19 mouse cellular contexts compared by ENCODE assay signal in the genomic region with DNA sequence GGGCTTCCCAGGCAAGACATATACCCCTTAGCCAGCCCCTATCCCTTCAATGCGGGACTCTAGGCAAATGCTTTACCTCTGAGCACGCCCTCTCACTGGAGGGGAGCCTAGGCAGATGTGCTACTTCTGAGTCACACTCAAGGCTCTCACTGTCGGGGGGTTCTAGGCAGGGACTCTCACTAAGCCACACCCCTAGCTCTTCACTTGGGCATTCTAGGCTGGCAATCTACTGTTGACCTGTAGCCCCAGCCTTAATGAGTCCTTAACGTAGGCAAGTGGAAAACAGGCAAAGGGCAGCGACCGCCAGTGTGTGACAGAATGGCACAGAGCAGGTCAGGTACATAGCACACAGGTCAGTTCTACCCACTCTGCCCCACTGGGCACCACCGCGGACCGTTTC. TPM values are rescaled to one million over a fixed set of nuclear protein-coding genes. Genes with fewer than 3 reads are reported as not detected.
DNase-seq lines count a peak whose midpoint lies in the region; ATAC-seq and TF ChIP-seq lines count a peak whose summit lies in the region.
"Had no signal": no experiment of that assay in that cellular context is flagged by ENCODE, and none has a peak within 500 bp of the region (broad histone marks: within the 10 kb centered on the region; RNA-seq: fewer than 3 reads in every experiment).

No protein-coding gene starts in this region.

- no peaks in the 10 kb centered on the region for H3K36me3 ChIP-seq in lung, embryonic 15.5 days
- H3K36me3 ChIP-seq in forebrain, postnatal 0 days (ENCODE audit: insufficient read depth): no peaks in the 10 kb centered on the region
- no peaks in the 10 kb centered on the region for H3K36me3 ChIP-seq in midbrain, embryonic 11.5 days (ENCODE audit: control insufficient read depth, insufficient read depth, low read length)
- H3K36me3 ChIP-seq in neural tube, embryonic 15.5 days: no peaks in the 10 kb centered on the region
- H3K36me3 ChIP-seq: heart, embryonic 10.5 days had no signal

- no peaks in the 10 kb centered on the region for H3K4me1 ChIP-seq in lung, embryonic 15.5 days
- H3K4me1 ChIP-seq in lung, adult 2 months (ENCODE audit: control insufficient read depth, insufficient read depth, low read length): no peaks in the 10 kb centered on the region
- peaks cover 7% of the 10 kb centered on the region; the same call in 1 of the 2 replicates for H3K4me1 ChIP-seq in forebrain, postnatal 0 days (ENCODE audit: insufficient read depth)
- no peaks in the 10 kb centered on the region; the same call in 1 of the 2 replicates for H3K4me1 ChIP-seq in midbrain, embryonic 11.5 days (ENCODE audit: control insufficient read depth, insufficient read depth, low read length)
- H3K4me1 ChIP-seq in neural tube, embryonic 15.5 days: peaks cover 17% of the 10 kb centered on the region

- H3K27me3 ChIP-seq in lung, embryonic 15.5 days: 0 out of 2 replicates have a peak, but pooled peaks cover 7% of the 10 kb centered on the region
- no peaks in the 10 kb centered on the region for H3K27me3 ChIP-seq in forebrain, postnatal 0 days (ENCODE audit: insufficient read depth, low read length)
- no peaks in the 10 kb centered on the region for H3K27me3 ChIP-seq in midbrain, embryonic 11.5 days (ENCODE audit: control insufficient read depth, insufficient read depth, low read length)
- H3K27me3 ChIP-seq in neural tube, embryonic 15.5 days (replicated peaks): no peaks in the 10 kb centered on the region

- no peak for TF ChIP-seq CTCF in lung, adult 2 months (IDR thresholded peaks at IDR 0.05; ENCODE audit: insufficient read depth, low read length)
- no peak for TF ChIP-seq CTCF in forebrain, postnatal 0 days (IDR thresholded peaks at IDR 0.05; ENCODE audit: low read depth)

- DNase-seq in lung, adult 2 months: no peak
- no peak for DNase-seq in forebrain, postnatal 0 days
- DNase-seq in midbrain, embryonic 11.5 days (ENCODE audit: low spot score, missing footprints): peak; percentile 85
- no peak for DNase-seq in left cerebral cortex, adult 11 months (ENCODE audit: low spot score)
- no peak for DNase-seq in frontal cortex, postnatal 14 days (ENCODE audit: low spot score in 2 of 2)
- DNase-seq in thymus, postnatal 25 days: no peak
- DNase-seq: thymus, postnatal 36 days had no signal

- H3K9ac ChIP-seq in lung, embryonic 15.5 days: no peak overlapping the region
- H3K9ac ChIP-seq in forebrain, postnatal 0 days: no peak overlapping the region
- no peak overlapping the region for H3K9ac ChIP-seq in midbrain, embryonic 11.5 days (ENCODE audit: low read length)
- no peak overlapping the region for H3K9ac ChIP-seq in neural tube, embryonic 15.5 days (replicated peaks)

- no peak for ATAC-seq in lung, embryonic 15.5 days (ENCODE audit: borderline replicate concordance, extremely low read depth, low FRiP score, low TSS enrichment)
- no peak for ATAC-seq in forebrain, postnatal 0 days
- ATAC-seq in midbrain, embryonic 11.5 days (ENCODE audit: low FRiP score): no peak; the same call in 1 of the 2 replicates
- peak; percentile 11; the same call in 1 of the 2 replicates for ATAC-seq in neural tube, embryonic 15.5 days (ENCODE audit: low FRiP score)

- H3K4me3 ChIP-seq in lung, embryonic 15.5 days: no peak overlapping the region
- H3K4me3 ChIP-seq in lung, adult 2 months (replicated peaks; ENCODE audit: extremely low read depth, low read depth, low read length): no peak overlapping the region
- H3K4me3 ChIP-seq in forebrain, postnatal 0 days (ENCODE audit: low read depth, low read length): no peak overlapping the region
- no peak overlapping the region for H3K4me3 ChIP-seq in midbrain, embryonic 11.5 days (ENCODE audit: low read depth, low read length)
- no peak overlapping the region; the same call in 1 of the 2 replicates for H3K4me3 ChIP-seq in neural tube, embryonic 15.5 days (replicated peaks)
- H3K4me3 ChIP-seq: erythroblast, embryonic 14.5 days had no signal

- H3K27ac ChIP-seq in lung, embryonic 15.5 days: no peak overlapping the region
- H3K27ac ChIP-seq in forebrain, postnatal 0 days (ENCODE audit: low read depth, low read length): no peak overlapping the region
- H3K27ac ChIP-seq in midbrain, embryonic 11.5 days (ENCODE audit: low read depth, low read length): no peak overlapping the region
- no peak overlapping the region for H3K27ac ChIP-seq in neural tube, embryonic 15.5 days (replicated peaks)

- no peaks in the 10 kb centered on the region for H3K9me3 ChIP-seq in lung, embryonic 15.5 days
- H3K9me3 ChIP-seq in forebrain, postnatal 0 days (ENCODE audit: low read length): no peaks in the 10 kb centered on the region
- no peaks in the 10 kb centered on the region for H3K9me3 ChIP-seq in midbrain, embryonic 11.5 days (ENCODE audit: control insufficient read depth, low read length)
- no peaks in the 10 kb centered on the region for H3K9me3 ChIP-seq in neural tube, embryonic 15.5 days (replicated peaks)
- H3K9me3 ChIP-seq: heart, embryonic 10.5 days had no signal

- H3K4me2 ChIP-seq in lung, embryonic 15.5 days: 0 out of 2 replicates have a peak overlapping the region, but pooled peaks have one; percentile 75
- 0 out of 2 replicates have a peak overlapping the region, but pooled peaks have one; percentile 83 for H3K4me2 ChIP-seq in forebrain, postnatal 0 days (ENCODE audit: low read depth)
- peak overlapping the region; percentile 75; the same call in 1 of the 2 replicates for H3K4me2 ChIP-seq in midbrain, embryonic 11.5 days
- peak overlapping the region; percentile 67 for H3K4me2 ChIP-seq in neural tube, embryonic 15.5 days

- no peak for TF ChIP-seq POLR2A in lung, adult 2 months (IDR thresholded peaks at IDR 0.05; ENCODE audit: borderline replicate concordance, extremely low read depth, low read depth, low read length)

- 59% methylated on average over 9 of the region's 9 CpGs for WGBS in lung, embryonic 15.5 days
- 52% methylated on average over 9 of the region's 9 CpGs for WGBS in lung, adult 2 months
- WGBS in forebrain, postnatal 0 days: 73% methylated on average over 9 of the region's 9 CpGs
- WGBS in midbrain, embryonic 11.5 days: 70% methylated on average over 9 of the region's 9 CpGs
- WGBS in neural tube, embryonic 15.5 days: 64% methylated on average over 9 of the region's 9 CpGs

RNA-seq across cellular contexts. Expression of a gene that starts 1.0 kb away (rescaled TPM):
- polyA plus RNA-seq in lung, embryonic 15.5 days (2015; fragmentation: Nextera tagmentation; extraction: Ambion mirVana): 0.39 and 0.48 TPM in 2 replicates
- 0.85 and 1.0 TPM in 2 replicates for polyA plus RNA-seq in lung, adult 2 months (2012; rRNA removed)
- total RNA-seq in forebrain, postnatal 0 days (2014; rRNA removed): 24.9 and 26.1 TPM in 2 replicates
- polyA plus RNA-seq in forebrain, postnatal 0 days (2015; fragmentation: Nextera tagmentation; extraction: Ambion mirVana): 3.0 and 4.4 TPM in 2 replicates
- polyA plus RNA-seq in midbrain, embryonic 11.5 days (2014; fragmentation: Nextera tagmentation; extraction: Ambion mirVana): 2.3 and 3.1 TPM in 2 replicates
- 12.2 and 14.0 TPM in 2 replicates for polyA plus RNA-seq in neural tube, embryonic 15.5 days (2015; fragmentation: Nextera tagmentation; extraction: Ambion mirVana)
- total RNA-seq: megakaryocyte, adult 5-6 weeks had no signal
- polyA plus RNA-seq: erythroblast, embryonic 14.5 days had no signal

RNA-seq across cellular contexts. Expression of a gene that starts 14.9 kb away (rescaled TPM):
- polyA plus RNA-seq in lung, embryonic 15.5 days (2015; fragmentation: Nextera tagmentation; extraction: Ambion mirVana): not detected in 2 replicates
- not detected in 2 replicates for polyA plus RNA-seq in lung, adult 2 months (2012; rRNA removed)
- not detected in 2 replicates for total RNA-seq in forebrain, postnatal 0 days (2014; rRNA removed)
- not detected in 2 replicates for polyA plus RNA-seq in forebrain, postnatal 0 days (2015; fragmentation: Nextera tagmentation; extraction: Ambion mirVana)
- polyA plus RNA-seq in midbrain, embryonic 11.5 days (2014; fragmentation: Nextera tagmentation; extraction: Ambion mirVana): not detected in 2 replicates
- polyA plus RNA-seq in neural tube, embryonic 15.5 days (2015; fragmentation: Nextera tagmentation; extraction: Ambion mirVana): 0.08 TPM in 1 of 2 replicates, not detected in the other
- total RNA-seq: adrenal gland, adult 2 months; gastrocnemius, adult 8-10 months; layer of hippocampus, postnatal 10 days; megakaryocyte, adult 5-6 weeks had no signal
- polyA plus RNA-seq: adrenal gland, adult 2 months; cortical plate, adult 2 months; erythroblast, embryonic 14.5 days; heart, embryonic 10.5 days; kidney, embryonic 14.5 days; limb, embryonic 14.5 days; lung, embryonic 14.5 days had no signal

RNA-seq across cellular contexts. Expression of a gene that starts 27.9 kb away (rescaled TPM):
- 2.0 and 2.7 TPM in 2 replicates for polyA plus RNA-seq in lung, embryonic 15.5 days (2015; fragmentation: Nextera tagmentation; extraction: Ambion mirVana)
- 6.6 and 14.2 TPM in 2 replicates for polyA plus RNA-seq in lung, adult 2 months (2012; rRNA removed)
- total RNA-seq in forebrain, postnatal 0 days (2014; rRNA removed): 4.2 and 16.9 TPM in 2 replicates
- polyA plus RNA-seq in forebrain, postnatal 0 days (2015; fragmentation: Nextera tagmentation; extraction: Ambion mirVana): 8.1 and 13.8 TPM in 2 replicates
- 2.2 and 2.4 TPM in 2 replicates for polyA plus RNA-seq in midbrain, embryonic 11.5 days (2014; fragmentation: Nextera tagmentation; extraction: Ambion mirVana)
- polyA plus RNA-seq in neural tube, embryonic 15.5 days (2015; fragmentation: Nextera tagmentation; extraction: Ambion mirVana): 16.4 and 21.2 TPM in 2 replicates

RNA-seq across cellular contexts. Expression of a gene that starts 46.9 kb away (rescaled TPM):
- 0.45 TPM in 1 of 2 replicates, not detected in the other for polyA plus RNA-seq in lung, embryonic 15.5 days (2015; fragmentation: Nextera tagmentation; extraction: Ambion mirVana)
- polyA plus RNA-seq in lung, adult 2 months (2012; rRNA removed): 1.2 and 1.5 TPM in 2 replicates
- 0.31 and 3.7 TPM in 2 replicates for total RNA-seq in forebrain, postnatal 0 days (2014; rRNA removed)
- 0.30 TPM in 1 of 2 replicates, not detected in the other for polyA plus RNA-seq in forebrain, postnatal 0 days (2015; fragmentation: Nextera tagmentation; extraction: Ambion mirVana)
- 0.46 TPM in 1 of 2 replicates, not detected in the other for polyA plus RNA-seq in midbrain, embryonic 11.5 days (2014; fragmentation: Nextera tagmentation; extraction: Ambion mirVana)
- 0.22 and 0.57 TPM in 2 replicates for polyA plus RNA-seq in neural tube, embryonic 15.5 days (2015; fragmentation: Nextera tagmentation; extraction: Ambion mirVana)
- polyA plus RNA-seq: erythroblast, embryonic 14.5 days; heart, embryonic 10.5 days; lung, embryonic 14.5 days had no signal

RNA-seq across cellular contexts. Expression of a gene that starts 47.0 kb away (rescaled TPM):
- 331 and 333 TPM in 2 replicates for polyA plus RNA-seq in lung, embryonic 15.5 days (2015; fragmentation: Nextera tagmentation; extraction: Ambion mirVana)
- 71.4 and 105 TPM in 2 replicates for polyA plus RNA-seq in lung, adult 2 months (2012; rRNA removed)
- total RNA-seq in forebrain, postnatal 0 days (2014; rRNA removed): 38.2 and 46.1 TPM in 2 replicates
- 101 and 117 TPM in 2 replicates for polyA plus RNA-seq in forebrain, postnatal 0 days (2015; fragmentation: Nextera tagmentation; extraction: Ambion mirVana)
- 187 and 202 TPM in 2 replicates for polyA plus RNA-seq in midbrain, embryonic 11.5 days (2014; fragmentation: Nextera tagmentation; extraction: Ambion mirVana)
- 129 and 182 TPM in 2 replicates for polyA plus RNA-seq in neural tube, embryonic 15.5 days (2015; fragmentation: Nextera tagmentation; extraction: Ambion mirVana)
